Mouse (Mus musculus): ENCODE measurements around the gene Id1.

- TF ChIP-seq POLR2A (IDR thresholded peaks at IDR 0.05; ENCODE audit: insufficient read length, low read depth) (no peak), USF1 (IDR thresholded peaks at IDR 0.05; ENCODE audit: low read depth) (no peak), REST (IDR thresholded peaks at IDR 0.05; ENCODE audit: insufficient read depth, insufficient read length) (no peak), MYOD1 (IDR thresholded peaks at IDR 0.05; ENCODE audit: control insufficient read depth in 1 of 3, insufficient read length in 2 of 3, low read depth in 2 of 3) (no peak), MYOG (IDR thresholded peaks at IDR 0.05; ENCODE audit: control insufficient read depth in 1 of 3, insufficient read depth in 1 of 3, insufficient read length in 2 of 3, low read depth in 2 of 3) (no peak), POLR2AphosphoS2 (IDR thresholded peaks at IDR 0.05; ENCODE audit: insufficient read length, low read depth) (no peak), TCF12 (IDR thresholded peaks at IDR 0.05; ENCODE audit: insufficient read depth, poor library complexity, severe bottlenecking) (no peak)
Observed at GRCm38 (mm10) chr2:152704811-152705370, 31.2 kb upstream of the Id1 start.

All from myocyte (in vitro differentiated cells).